Mouse (Mus musculus): Measurements from ENCODE around the gene Ppt2.
A peak's percentile ranks its signal among the peaks of the same experiment; 100 is the strongest.

The Ppt2 gene

GRCm38 (mm10) chr17:34606186-34607039 is 21.9 kb downstream of the Ppt2 start:
- ATAC-seq (ENCODE audit: low TSS enrichment) = no peak

- peak; percentile 60 for ATAC-seq (ENCODE audit: low TSS enrichment)
These were observed 22.7 kb downstream of the Ppt2 start for GRCm38 (mm10) chr17:34605609-34606008.

GRCm38 (mm10) chr17:34604511-34605237 is 23.6 kb downstream of the Ppt2 start:
- no peak for ATAC-seq (ENCODE audit: low TSS enrichment)

- peak; percentile 72 for ATAC-seq (ENCODE audit: low TSS enrichment)
These were observed 24.2 kb downstream of the Ppt2 start, which contains the start of gene Agpat1 for GRCm38 (mm10) chr17:34604061-34604508. Gene Agpat1 (plus strand): TSS chr17:34604262.

GRCm38 (mm10) chr17:34603375-34604060 is 24.8 kb downstream of the Ppt2 start, which contains the start of gene Rnf5:
Gene Rnf5 (minus strand): TSS chr17:34603690.
- ATAC-seq (ENCODE audit: low TSS enrichment) = peak; percentile 85

- ATAC-seq (ENCODE audit: low TSS enrichment) = no peak
These were observed 26.5 kb downstream of the Ppt2 start for GRCm38 (mm10) chr17:34601796-34602195.

- no peak for ATAC-seq (ENCODE audit: low TSS enrichment)
These were observed 28.4 kb downstream of the Ppt2 start for GRCm38 (mm10) chr17:34599891-34600290.

GRCm38 (mm10) chr17:34597566-34598095 is 30.7 kb downstream of the Ppt2 start, which contains the start of gene Ager:
Gene Ager (plus strand): TSS chr17:34597862.
- ATAC-seq (ENCODE audit: low TSS enrichment) = no peak

GRCm38 (mm10) chr17:34596098-34596497 is 32.2 kb downstream of the Ppt2 start:
- no peak for ATAC-seq (ENCODE audit: low TSS enrichment)

GRCm38 (mm10) chr17:34593752-34594525 is 34.4 kb downstream of the Ppt2 start:
- ATAC-seq (ENCODE audit: low TSS enrichment) = no peak

GRCm38 (mm10) chr17:34592581-34593549 is 35.4 kb downstream of the Ppt2 start:
- ATAC-seq (ENCODE audit: low TSS enrichment) = peak; percentile 28

- ATAC-seq (ENCODE audit: low TSS enrichment) = peak; percentile 20; the same call in 1 of the 2 replicates
These were observed 36.3 kb downstream of the Ppt2 start for GRCm38 (mm10) chr17:34591994-34592375.

GRCm38 (mm10) chr17:34591029-34591993 is 37.0 kb downstream of the Ppt2 start, which contains the start of gene Pbx2:
Gene Pbx2 (plus strand): TSS chr17:34591266.
- no peak for ATAC-seq (ENCODE audit: low TSS enrichment)

- no peak for ATAC-seq (ENCODE audit: low TSS enrichment)
These were observed 37.9 kb downstream of the Ppt2 start for GRCm38 (mm10) chr17:34590154-34590987.

GRCm38 (mm10) chr17:34589681-34590101 is 38.6 kb downstream of the Ppt2 start, which contains the start of gene Gpsm3:
Gene Gpsm3 (plus strand): TSS chr17:34589806.
- ATAC-seq (ENCODE audit: low TSS enrichment) = no peak

GRCm38 (mm10) chr17:34589206-34589605 is 39.1 kb downstream of the Ppt2 start:
- ATAC-seq (ENCODE audit: low TSS enrichment) = no peak

GRCm38 (mm10) chr17:34588767-34589166 is 39.5 kb downstream of the Ppt2 start:
- ATAC-seq (ENCODE audit: low TSS enrichment) = no peak

Data from frontal cortex, adult (tissue).